Mouse (Mus musculus) megakaryocyte-erythroid progenitor cell, adult 5 weeks (primary cell): ENCODE results near the gene Zbed3. TPM values are rescaled to one million over a fixed set of nuclear protein-coding genes. Genes with fewer than 3 reads are reported as not detected.

Experiments used
- polyA plus RNA-seq: library from polyadenylated mRNA; stranded (reverse); fragments of >175 nt; gene quantifications from 2 replicates; pipeline ENCODE4 v1.2.3, GENCODE M21; 2012

Gene Zbed3
- 39.9 and 48.2 TPM in 2 replicates for polyA plus RNA-seq

GRCm38 (mm10) chr13:95323400-95323799 is at the start of gene Zbed3:
Zbed3 (plus strand) TSS chr13:95323612.

DNA sequence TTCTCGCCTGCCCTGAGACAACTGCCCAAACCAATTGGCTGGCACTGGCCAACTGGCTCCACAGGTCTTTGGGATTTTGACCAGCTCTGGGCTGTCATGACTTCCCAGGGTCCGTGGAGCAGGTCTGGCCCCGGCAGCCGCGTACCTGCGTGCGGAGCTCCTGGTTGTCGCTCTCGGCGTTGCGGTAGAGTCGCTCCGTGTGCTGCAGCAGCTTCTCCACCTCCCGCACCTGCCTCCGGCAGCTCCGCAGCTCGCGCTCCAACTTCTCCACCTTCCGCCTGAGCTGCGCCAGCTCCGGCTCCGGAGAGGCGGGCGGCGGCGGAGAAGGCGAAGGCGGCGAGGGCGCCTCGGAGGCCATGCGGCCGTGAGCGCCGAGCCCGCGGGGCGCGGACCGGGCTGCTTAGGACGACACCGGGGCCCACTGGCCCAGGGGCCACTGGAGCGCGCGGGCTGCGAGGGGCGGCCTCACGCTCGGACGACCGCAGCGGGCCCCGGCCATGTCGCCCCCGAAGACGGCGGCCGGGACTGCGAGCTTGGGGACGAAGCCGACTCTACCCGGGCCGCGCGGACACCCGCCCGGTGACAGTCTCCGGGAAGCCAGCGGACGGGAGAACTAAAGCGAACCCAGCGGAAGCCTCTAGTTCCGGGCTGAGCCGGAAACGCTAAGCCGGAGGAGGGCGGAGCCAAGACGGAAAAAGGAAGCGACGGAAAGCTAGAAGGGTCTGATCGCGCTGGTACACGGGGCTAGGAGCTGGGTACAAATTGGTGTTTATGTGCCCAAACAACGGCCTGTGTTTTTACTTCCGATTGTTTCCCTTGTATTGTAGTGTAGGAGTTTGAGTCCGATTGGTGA is 51.5 kb downstream of the Zbed3 start, which contains the start of gene Aggf1:
Aggf1 (minus strand) TSS at position 652 of the 853 bp plus-strand sequence.

Other genes with a start within 250 kb of the Zbed3 start
- gene Pde8b, start 73.3 kb upstream of the Zbed3 start, polyA plus RNA-seq, result 0.04 TPM in 1 of 2 replicates, not detected in the other
- gene Aggf1, start 51.7 kb downstream of the Zbed3 start, polyA plus RNA-seq, result 17.7 and 20.2 TPM in 2 replicates
- gene Crhbp, start 121.3 kb downstream of the Zbed3 start, polyA plus RNA-seq, result not detected in 2 replicates
- gene S100z, start 155.1 kb downstream of the Zbed3 start, polyA plus RNA-seq, result not detected in 2 replicates
- gene F2rl1, start 201.6 kb downstream of the Zbed3 start, polyA plus RNA-seq, result 0.04 and 0.18 TPM in 2 replicates